7 mouse cellular contexts compared by ENCODE assay signal in genomic region chr17:44026378-44026777, GRCm38 (mm10). TPM values are rescaled to one million over a fixed set of nuclear protein-coding genes. Genes with fewer than 3 reads are reported as not detected.
DNase-seq lines count a peak whose midpoint lies in the region; ATAC-seq and TF ChIP-seq lines count a peak whose summit lies in the region.

No protein-coding gene starts in this region.

- H3K36me3 ChIP-seq in stomach, embryonic 16.5 days (ENCODE audit: control insufficient read depth, insufficient read depth, low read length): no peaks in the 10 kb centered on the region
- no peaks in the 10 kb centered on the region for H3K36me3 ChIP-seq in thymus, adult 2 months (ENCODE audit: control insufficient read depth, insufficient read depth, low read length)

- H3K9me3 ChIP-seq in stomach, embryonic 16.5 days (replicated peaks; ENCODE audit: control insufficient read depth, low read length): no peaks in the 10 kb centered on the region

- H3K9ac ChIP-seq in stomach, embryonic 16.5 days (ENCODE audit: low read length): no peak overlapping the region

- no peak overlapping the region for H3K27ac ChIP-seq in stomach, embryonic 16.5 days (ENCODE audit: low read length)
- no peak overlapping the region for H3K27ac ChIP-seq in thymus, adult 2 months (ENCODE audit: control insufficient read depth, insufficient read depth, low read length)

- TF ChIP-seq POLR2A in thymus, adult 2 months (IDR thresholded peaks at IDR 0.05; ENCODE audit: control insufficient read depth, extremely low read depth, insufficient read depth, low read length, poor library complexity): no peak

- TF ChIP-seq CTCF in thymus, adult 2 months (IDR thresholded peaks at IDR 0.05; ENCODE audit: borderline replicate concordance, control insufficient read depth, extremely low read depth, insufficient read depth, low read length, poor library complexity): no peak

- peak; percentile 64; the same call in 1 of the 2 replicates for ATAC-seq in stomach, embryonic 16.5 days (ENCODE audit: insufficient read depth, low FRiP score)

- H3K4me1 ChIP-seq in stomach, embryonic 16.5 days (ENCODE audit: control insufficient read depth, insufficient read depth, low read length): peaks cover 3% of the 10 kb centered on the region; the same call in 1 of the 2 replicates
- no peaks in the 10 kb centered on the region for H3K4me1 ChIP-seq in thymus, adult 2 months (replicated peaks; ENCODE audit: control insufficient read depth, insufficient read depth, low read length)

- no peak overlapping the region for H3K4me3 ChIP-seq in stomach, embryonic 16.5 days (replicated peaks; ENCODE audit: low read length)
- H3K4me3 ChIP-seq in thymus, adult 2 months (ENCODE audit: control insufficient read depth, insufficient read depth, low read length): no peak overlapping the region

- peak; percentile 65 for DNase-seq in 3134 (ENCODE audit: extremely low read depth, insufficient read length, low spot score)
- peak; percentile 82 for DNase-seq in 3T3-L1 (ENCODE audit: low read depth, low spot score)
- DNase-seq in frontal cortex, postnatal 10 days (ENCODE audit: low spot score in 2 of 2): peak; percentile 10 to 11
- peak; percentile 35 for DNase-seq in layer of hippocampus, adult 9-10 months (ENCODE audit: low spot score)
- no peak for DNase-seq in thymus, adult 2 months
- no peak for DNase-seq in urinary bladder, postnatal 4 days (ENCODE audit: low spot score in 2 of 2)

- no peaks in the 10 kb centered on the region for H3K27me3 ChIP-seq in stomach, embryonic 16.5 days (ENCODE audit: control insufficient read depth, insufficient read depth, low read length)
- H3K27me3 ChIP-seq in thymus, adult 2 months (ENCODE audit: control insufficient read depth, insufficient read depth, low read length): no peaks in the 10 kb centered on the region

- H3K4me2 ChIP-seq in stomach, embryonic 16.5 days (ENCODE audit: low read depth, low read length): no peak overlapping the region

- 46% methylated on average over 5 of the region's 5 CpGs for WGBS in stomach, embryonic 16.5 days
- WGBS in thymus, adult 2 months: 77% methylated on average over 5 of the region's 5 CpGs

RNA-seq across cellular contexts. Expression of gene Enpp5, which starts 52.2 kb away (rescaled TPM):
- 33.2 and 37.1 TPM in 2 replicates for polyA plus RNA-seq in stomach, embryonic 16.5 days (2015; fragmentation: Nextera tagmentation; extraction: Ambion mirVana)
- 8.7 and 12.4 TPM in 2 replicates for polyA plus RNA-seq in thymus, adult 2 months (2012; rRNA removed)

Comparison
In these comparisons a context has a peak if more than half of its experiments do, and no peak if none do; other contexts are left out.
1. DNase-seq: peak in 3134 (single experiment), 3T3-L1 (single experiment), frontal cortex, postnatal 10 days (2 of 2) and layer of hippocampus, adult 9-10 months (single experiment); none in thymus, adult 2 months (single experiment) and urinary bladder, postnatal 4 days (0 of 2).